Mouse (Mus musculus): ENCODE measurements around the gene Ppm1l. TPM values are rescaled to one million over a fixed set of nuclear protein-coding genes. Genes with fewer than 3 reads are reported as not detected.

The Ppm1l gene
- polyA plus RNA-seq (2014; fragmentation: Nextera tagmentation; extraction: Ambion mirVana), result 23.3 and 31.7 TPM in 2 replicates

- Histone ChIP-seq H3K4me2 (ENCODE audit: low read depth, low read length) (peak within 1 kb of the TSS; percentile 81), H3K9me3 (ENCODE audit: control insufficient read depth, low read length) (no peaks in the 10 kb centered on the region), H3K4me1 (ENCODE audit: control insufficient read depth, insufficient read depth, low read length) (peaks cover 27% of the 10 kb centered on the region), H3K27me3 (ENCODE audit: control insufficient read depth, insufficient read depth, low read length) (no peaks in the 10 kb centered on the region), H3K4me3 (ENCODE audit: low read depth, low read length) (peak within 1 kb of the TSS; percentile 67), H3K27ac (ENCODE audit: low read depth, low read length) (peak within 1 kb of the TSS; percentile 90), H3K36me3 (ENCODE audit: control insufficient read depth, insufficient read depth, low read length) (no peaks in the 10 kb centered on the region), H3K9ac (replicated peaks; ENCODE audit: low read depth, low read length) (peak within 1 kb of the TSS; percentile 78)
- WGBS, result under 1% methylated on average over 70 of the region's 80 CpGs
- ATAC-seq (ENCODE audit: low read depth), result peak; percentile 98
Measured at GRCm38 (mm10) chr3:69316391-69317195, at the start of gene Ppm1l. TSS of gene Ppm1l (plus strand) at chr3:69316861.

GRCm38 (mm10) chr3:69271812-69272211 lies 44.8 kb upstream of the Ppm1l start:
- WGBS, result 75% methylated on average over 7 of the region's 7 CpGs

GRCm38 (mm10) chr3:69274018-69274663 lies 42.5 kb upstream of the Ppm1l start:
- H3K36me3 ChIP-seq (ENCODE audit: control insufficient read depth, insufficient read depth, low read length), result no peaks in the 10 kb centered on the region
- H3K4me3 ChIP-seq (ENCODE audit: low read depth, low read length), result no peak overlapping the region
- no peak overlapping the region for H3K9ac ChIP-seq (replicated peaks; ENCODE audit: low read depth, low read length)
- WGBS, result 89% methylated on average over 16 of the region's 16 CpGs
- no peak overlapping the region for H3K4me2 ChIP-seq (ENCODE audit: low read depth, low read length)
- ATAC-seq (ENCODE audit: low read depth), result peak; percentile 45; the same call in 1 of the 2 replicates
- H3K9me3 ChIP-seq (ENCODE audit: control insufficient read depth, low read length), result no peaks in the 10 kb centered on the region
- no peak overlapping the region for H3K27ac ChIP-seq (ENCODE audit: low read depth, low read length)
- no peaks in the 10 kb centered on the region for H3K27me3 ChIP-seq (ENCODE audit: control insufficient read depth, insufficient read depth, low read length)
- no peaks in the 10 kb centered on the region for H3K4me1 ChIP-seq (ENCODE audit: control insufficient read depth, insufficient read depth, low read length)

More at GRCm38 (mm10) chr3:69271812-69272211, 44.8 kb upstream of the Ppm1l start:
- ATAC-seq (ENCODE audit: low read depth), result no peak
- H3K27ac ChIP-seq (ENCODE audit: low read depth, low read length), result no peak overlapping the region
- H3K9me3 ChIP-seq (ENCODE audit: control insufficient read depth, low read length), result no peaks in the 10 kb centered on the region
- no peaks in the 10 kb centered on the region for H3K36me3 ChIP-seq (ENCODE audit: control insufficient read depth, insufficient read depth, low read length)
- H3K9ac ChIP-seq (replicated peaks; ENCODE audit: low read depth, low read length), result no peak overlapping the region
- no peaks in the 10 kb centered on the region for H3K27me3 ChIP-seq (ENCODE audit: control insufficient read depth, insufficient read depth, low read length)
- no peak overlapping the region for H3K4me3 ChIP-seq (ENCODE audit: low read depth, low read length)
- H3K4me2 ChIP-seq (ENCODE audit: low read depth, low read length), result no peak overlapping the region
- no peaks in the 10 kb centered on the region for H3K4me1 ChIP-seq (ENCODE audit: control insufficient read depth, insufficient read depth, low read length)

GRCm38 (mm10) chr3:69274664-69275312 lies 41.9 kb upstream of the Ppm1l start:
- Histone ChIP-seq H3K9me3 (ENCODE audit: control insufficient read depth, low read length) (no peaks in the 10 kb centered on the region), H3K4me2 (ENCODE audit: low read depth, low read length) (no peak overlapping the region), H3K27ac (ENCODE audit: low read depth, low read length) (no peak overlapping the region), H3K4me1 (ENCODE audit: control insufficient read depth, insufficient read depth, low read length) (no peaks in the 10 kb centered on the region), H3K4me3 (ENCODE audit: low read depth, low read length) (no peak overlapping the region), H3K9ac (replicated peaks; ENCODE audit: low read depth, low read length) (no peak overlapping the region), H3K36me3 (ENCODE audit: control insufficient read depth, insufficient read depth, low read length) (no peaks in the 10 kb centered on the region), H3K27me3 (ENCODE audit: control insufficient read depth, insufficient read depth, low read length) (no peaks in the 10 kb centered on the region)
- 54% methylated on average over 15 of the region's 15 CpGs for WGBS
- peak; percentile 81 for ATAC-seq (ENCODE audit: low read depth)

- ATAC-seq (ENCODE audit: low read depth), result no peak
- no peak overlapping the region for H3K4me2 ChIP-seq (ENCODE audit: low read depth, low read length)
- 94% methylated on average over 6 of the region's 6 CpGs for WGBS
Measured at GRCm38 (mm10) chr3:69278648-69279047, 38.0 kb upstream of the Ppm1l start.

GRCm38 (mm10) chr3:69282406-69282805 lies 34.3 kb upstream of the Ppm1l start:
- no peaks in the 10 kb centered on the region for H3K36me3 ChIP-seq (ENCODE audit: control insufficient read depth, insufficient read depth, low read length)
- H3K4me1 ChIP-seq (ENCODE audit: control insufficient read depth, insufficient read depth, low read length), result no peaks in the 10 kb centered on the region
- H3K4me2 ChIP-seq (ENCODE audit: low read depth, low read length), result no peak overlapping the region
- H3K9me3 ChIP-seq (ENCODE audit: control insufficient read depth, low read length), result no peaks in the 10 kb centered on the region
- H3K9ac ChIP-seq (replicated peaks; ENCODE audit: low read depth, low read length), result no peak overlapping the region
- H3K27me3 ChIP-seq (ENCODE audit: control insufficient read depth, insufficient read depth, low read length), result no peaks in the 10 kb centered on the region
- 71% methylated on average over 9 of the region's 9 CpGs for WGBS
- no peak overlapping the region for H3K4me3 ChIP-seq (ENCODE audit: low read depth, low read length)
- ATAC-seq (ENCODE audit: low read depth), result no peak
- no peak overlapping the region for H3K27ac ChIP-seq (ENCODE audit: low read depth, low read length)

More at GRCm38 (mm10) chr3:69278648-69279047, 38.0 kb upstream of the Ppm1l start:
- H3K36me3 ChIP-seq (ENCODE audit: control insufficient read depth, insufficient read depth, low read length), result no peaks in the 10 kb centered on the region
- H3K4me3 ChIP-seq (ENCODE audit: low read depth, low read length), result no peak overlapping the region
- H3K9me3 ChIP-seq (ENCODE audit: control insufficient read depth, low read length), result no peaks in the 10 kb centered on the region
- H3K27me3 ChIP-seq (ENCODE audit: control insufficient read depth, insufficient read depth, low read length), result no peaks in the 10 kb centered on the region
- H3K4me1 ChIP-seq (ENCODE audit: control insufficient read depth, insufficient read depth, low read length), result no peaks in the 10 kb centered on the region
- no peak overlapping the region for H3K27ac ChIP-seq (ENCODE audit: low read depth, low read length)
- H3K9ac ChIP-seq (replicated peaks; ENCODE audit: low read depth, low read length), result no peak overlapping the region

- no peak overlapping the region for H3K27ac ChIP-seq (ENCODE audit: low read depth, low read length)
- H3K27me3 ChIP-seq (ENCODE audit: control insufficient read depth, insufficient read depth, low read length), result no peaks in the 10 kb centered on the region
- H3K4me2 ChIP-seq (ENCODE audit: low read depth, low read length), result no peak overlapping the region
- H3K4me3 ChIP-seq (ENCODE audit: low read depth, low read length), result no peak overlapping the region
- 47% methylated on average over 7 of the region's 7 CpGs for WGBS
- no peak overlapping the region for H3K9ac ChIP-seq (replicated peaks; ENCODE audit: low read depth, low read length)
- no peaks in the 10 kb centered on the region for H3K4me1 ChIP-seq (ENCODE audit: control insufficient read depth, insufficient read depth, low read length)
- no peaks in the 10 kb centered on the region for H3K9me3 ChIP-seq (ENCODE audit: control insufficient read depth, low read length)
- no peaks in the 10 kb centered on the region for H3K36me3 ChIP-seq (ENCODE audit: control insufficient read depth, insufficient read depth, low read length)
- ATAC-seq (ENCODE audit: low read depth), result peak; percentile 51; the same call in 1 of the 2 replicates
Measured at GRCm38 (mm10) chr3:69283085-69283847, 33.4 kb upstream of the Ppm1l start.

GRCm38 (mm10) chr3:69289833-69290232 lies 26.8 kb upstream of the Ppm1l start:
- peak; percentile 72 for ATAC-seq (ENCODE audit: low read depth)
- Histone ChIP-seq H3K4me1 (ENCODE audit: control insufficient read depth, insufficient read depth, low read length) (no peaks in the 10 kb centered on the region), H3K27ac (ENCODE audit: low read depth, low read length) (0 out of 2 replicates have a peak overlapping the region, but pooled peaks have one; percentile 24), H3K36me3 (ENCODE audit: control insufficient read depth, insufficient read depth, low read length) (no peaks in the 10 kb centered on the region), H3K9ac (replicated peaks; ENCODE audit: low read depth, low read length) (no peak overlapping the region), H3K4me3 (ENCODE audit: low read depth, low read length) (no peak overlapping the region), H3K4me2 (ENCODE audit: low read depth, low read length) (peak overlapping the region; percentile 12; the same call in 1 of the 2 replicates), H3K27me3 (ENCODE audit: control insufficient read depth, insufficient read depth, low read length) (no peaks in the 10 kb centered on the region), H3K9me3 (ENCODE audit: control insufficient read depth, low read length) (no peaks in the 10 kb centered on the region)
- 46% methylated on average over 14 of the region's 14 CpGs for WGBS
